Mouse (Mus musculus): ENCODE data around the gene Krtcap3.

Gene Krtcap3

GRCm38 (mm10) chr5:31298486-31298885 lies 47.0 kb downstream of the Krtcap3 start:
- no peak for DNase-seq (ENCODE audit: low spot score in 2 of 2)

- DNase-seq (ENCODE audit: low spot score in 2 of 2) = no peak
These were observed 50.4 kb downstream of the Krtcap3 start for GRCm38 (mm10) chr5:31301866-31302265.
